Mouse (Mus musculus) kidney, embryonic 15.5 days (tissue): Measurements from ENCODE around the gene Ppp1r12b. TPM values are rescaled to one million over a fixed set of nuclear protein-coding genes. Genes with fewer than 3 reads are reported as not detected.

ENCODE experiments used
- ATAC-seq: fragments of 200-750 bp; cut with Nextera tagmentation; replicated peaks from 2 replicates; pipeline ENCODE4 v1.8.0; 2017; ENCODE audit warnings: moderate TSS enrichment; ENCODE audit not compliant: low FRiP score
- H3K27ac ChIP-seq: fragments of 300-500 bp; sonication (generic); 2 replicates; pipeline ENCODE4 v1.5.1; 2015; ENCODE audit warnings: mild to moderate bottlenecking, inconsistent platforms
- H3K27me3 ChIP-seq: fragments of 300-500 bp; sonication (generic); 2 replicates; pipeline ENCODE4 v1.6.1; 2015; ENCODE audit warnings: inconsistent platforms
- H3K36me3 ChIP-seq: fragments of 300-500 bp; sonication (generic); 2 replicates; pipeline ENCODE4 v1.6.1; 2015; ENCODE audit warnings: inconsistent platforms
- H3K4me1 ChIP-seq: fragments of 300-500 bp; sonication (generic); 2 replicates; pipeline ENCODE4 v1.6.1; 2015; ENCODE audit warnings: inconsistent platforms
- H3K4me2 ChIP-seq: fragments of 300-500 bp; sonication (generic); 2 replicates; pipeline ENCODE4 v1.6.1; 2015; ENCODE audit warnings: moderate library complexity, mild to moderate bottlenecking, inconsistent platforms
- H3K4me3 ChIP-seq: fragments of 300-500 bp; sonication (generic); replicated peaks from 2 replicates; pipeline ENCODE4 v1.5.1; 2015; ENCODE audit warnings: mild to moderate bottlenecking, inconsistent platforms
- H3K9ac ChIP-seq: fragments of 300-500 bp; sonication (generic); 2 replicates; pipeline ENCODE4 v1.6.1; 2015; ENCODE audit warnings: mild to moderate bottlenecking, inconsistent platforms
- H3K9me3 ChIP-seq: fragments of 300-500 bp; sonication (generic); replicated peaks from 2 replicates; pipeline ENCODE4 v1.6.1; 2016; ENCODE audit warnings: inconsistent platforms
- WGBS: fragments of 180-500 bp; shearing (Covaris S2); methylation state at CpG from one replicate; pipeline ENCODE4 v1.1.7; 2015; ENCODE audit warnings: mixed read lengths; 5-methylcytosine and 5-hydroxymethylcytosine counted together
- polyA plus RNA-seq: library from polyadenylated mRNA; unstranded; fragments of >200 nt; fragmentation: Nextera tagmentation; extraction: Ambion mirVana; gene quantifications from 2 replicates; pipeline ENCODE4 v1.2.1, GENCODE M21; 2015

Ppp1r12b gene
- polyA plus RNA-seq, 1 experiment from 2014 or later = 6.7 TPM

GRCm38 (mm10) chr1:134875800-134876199 is 79.9 kb downstream of the Ppp1r12b start:
- H3K9me3 ChIP-seq = no peaks in the 10 kb centered on the region
- no peak for ATAC-seq

GRCm38 (mm10) chr1:134872678-134873077 is 83.1 kb downstream of the Ppp1r12b start:
- H3K4me3 ChIP-seq = no peak overlapping the region
- peaks cover 24% of the 10 kb centered on the region; the same call in 1 of the 2 replicates for H3K36me3 ChIP-seq
- no peak for ATAC-seq
- no peaks in the 10 kb centered on the region for H3K9me3 ChIP-seq
- no peaks in the 10 kb centered on the region for H3K4me1 ChIP-seq
- H3K4me2 ChIP-seq = no peak overlapping the region
- 75% methylated on average over 6 of the region's 6 CpGs for WGBS
- no peak overlapping the region for H3K9ac ChIP-seq
- no peak overlapping the region for H3K27ac ChIP-seq
- no peaks in the 10 kb centered on the region for H3K27me3 ChIP-seq

More at GRCm38 (mm10) chr1:134875800-134876199, 79.9 kb downstream of the Ppp1r12b start:
- 47% methylated on average over 4 of the region's 4 CpGs for WGBS
- H3K27ac ChIP-seq = no peak overlapping the region
- no peak overlapping the region for H3K4me2 ChIP-seq
- peaks cover 26% of the 10 kb centered on the region for H3K36me3 ChIP-seq
- H3K27me3 ChIP-seq = no peaks in the 10 kb centered on the region
- no peaks in the 10 kb centered on the region for H3K4me1 ChIP-seq
- no peak overlapping the region for H3K4me3 ChIP-seq
- H3K9ac ChIP-seq = no peak overlapping the region

DNA sequence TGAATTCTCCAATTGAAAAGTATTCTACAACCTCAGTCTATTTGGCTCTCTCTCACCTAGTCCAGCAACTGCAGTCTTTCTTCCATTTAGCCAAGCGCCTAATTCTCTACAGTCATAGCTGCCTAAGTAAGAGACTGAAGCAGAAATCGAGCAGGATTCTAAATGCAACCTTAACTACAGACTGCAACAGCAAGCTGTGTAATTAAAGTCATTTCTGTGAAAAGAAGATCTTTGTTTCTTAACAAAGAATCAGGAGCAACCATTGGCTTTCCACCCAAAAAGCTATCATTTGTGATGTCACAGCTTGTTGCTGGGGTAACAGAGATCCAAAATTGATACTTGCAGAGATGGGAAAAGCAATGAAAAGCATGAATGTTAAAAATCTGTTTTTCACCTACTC is 89.3 kb downstream of the Ppp1r12b start:
- no peaks in the 10 kb centered on the region for H3K9me3 ChIP-seq
- no peak overlapping the region for H3K4me2 ChIP-seq
- ATAC-seq = no peak
- H3K36me3 ChIP-seq = peaks cover 10% of the 10 kb centered on the region; the same call in 1 of the 2 replicates
- 89% methylated on average over 2 of the region's 2 CpGs for WGBS
- no peak overlapping the region for H3K27ac ChIP-seq
- H3K4me3 ChIP-seq = no peak overlapping the region
- no peak overlapping the region for H3K9ac ChIP-seq
- no peaks in the 10 kb centered on the region for H3K27me3 ChIP-seq
- no peaks in the 10 kb centered on the region for H3K4me1 ChIP-seq

DNA sequence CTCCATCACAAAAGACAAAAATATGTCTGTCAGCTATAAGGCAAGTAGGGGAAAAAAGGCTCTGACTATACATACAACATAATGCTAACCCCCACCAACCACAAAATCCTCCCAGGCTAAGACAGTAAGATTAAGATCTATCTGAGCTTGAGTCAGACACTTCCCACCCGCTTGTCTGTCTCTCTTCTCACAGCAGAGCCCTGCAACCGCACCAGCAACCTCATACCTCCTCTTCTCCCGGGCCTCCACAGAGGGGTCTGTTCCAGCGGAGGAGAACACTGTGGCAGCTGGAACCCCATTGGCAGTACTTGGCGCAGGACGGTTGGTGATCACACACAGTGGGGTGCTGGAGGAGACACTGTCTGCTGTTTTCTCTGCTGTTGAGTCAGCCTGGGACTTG is 90.2 kb downstream of the Ppp1r12b start:
- Histone ChIP-seq H3K9ac (no peak overlapping the region), H3K4me2 (no peak overlapping the region), H3K9me3 (no peaks in the 10 kb centered on the region), H3K27ac (no peak overlapping the region), H3K27me3 (no peaks in the 10 kb centered on the region), H3K36me3 (peaks cover 8% of the 10 kb centered on the region; the same call in 1 of the 2 replicates), H3K4me3 (no peak overlapping the region), H3K4me1 (no peaks in the 10 kb centered on the region)
- no peak for ATAC-seq
- 76% methylated on average over 6 of the region's 6 CpGs for WGBS

DNA sequence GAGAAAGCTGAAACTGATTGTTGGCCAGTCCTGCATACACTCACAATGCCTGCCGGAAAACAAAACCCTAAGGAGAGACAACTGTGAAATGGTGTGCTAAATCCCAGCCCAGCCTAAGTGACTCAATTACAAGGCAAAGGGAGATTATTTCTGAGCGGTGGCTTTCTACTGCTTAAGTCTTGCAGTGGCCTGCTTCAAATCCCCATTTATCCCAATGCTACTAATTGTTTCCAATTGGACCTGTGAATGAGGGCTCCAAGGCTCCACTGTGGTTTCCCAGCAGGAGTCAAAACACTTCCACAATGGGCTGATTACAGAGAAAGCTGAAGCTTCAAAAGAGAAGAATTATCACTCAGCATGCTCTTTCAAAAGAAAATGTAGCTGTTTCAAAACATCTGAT is 95.2 kb downstream of the Ppp1r12b start:
- WGBS = 46% methylated on average over 2 of the region's 2 CpGs
- no peak for ATAC-seq
- Histone ChIP-seq H3K27me3 (no peaks in the 10 kb centered on the region), H3K4me2 (no peak overlapping the region), H3K36me3 (peaks cover 2% of the 10 kb centered on the region; the same call in 1 of the 2 replicates), H3K9me3 (no peaks in the 10 kb centered on the region), H3K27ac (no peak overlapping the region), H3K4me1 (no peaks in the 10 kb centered on the region), H3K9ac (no peak overlapping the region), H3K4me3 (no peak overlapping the region)

GRCm38 (mm10) chr1:134858344-134859053 is 97.2 kb downstream of the Ppp1r12b start:
- no peak for ATAC-seq
- no peak overlapping the region for H3K27ac ChIP-seq

GRCm38 (mm10) chr1:134854325-134854982 is 101.3 kb downstream of the Ppp1r12b start:
- 86% methylated on average over 1 of the region's 1 CpGs for WGBS

More at GRCm38 (mm10) chr1:134858344-134859053, 97.2 kb downstream of the Ppp1r12b start:
- H3K4me3 ChIP-seq = no peak overlapping the region
- no peaks in the 10 kb centered on the region for H3K27me3 ChIP-seq
- no peaks in the 10 kb centered on the region; the same call in 1 of the 2 replicates for H3K36me3 ChIP-seq
- no peaks in the 10 kb centered on the region for H3K4me1 ChIP-seq
- H3K9ac ChIP-seq = no peak overlapping the region
- no peaks in the 10 kb centered on the region for H3K9me3 ChIP-seq
- WGBS = 77% methylated on average over 3 of the region's 3 CpGs
- H3K4me2 ChIP-seq = no peak overlapping the region

DNA sequence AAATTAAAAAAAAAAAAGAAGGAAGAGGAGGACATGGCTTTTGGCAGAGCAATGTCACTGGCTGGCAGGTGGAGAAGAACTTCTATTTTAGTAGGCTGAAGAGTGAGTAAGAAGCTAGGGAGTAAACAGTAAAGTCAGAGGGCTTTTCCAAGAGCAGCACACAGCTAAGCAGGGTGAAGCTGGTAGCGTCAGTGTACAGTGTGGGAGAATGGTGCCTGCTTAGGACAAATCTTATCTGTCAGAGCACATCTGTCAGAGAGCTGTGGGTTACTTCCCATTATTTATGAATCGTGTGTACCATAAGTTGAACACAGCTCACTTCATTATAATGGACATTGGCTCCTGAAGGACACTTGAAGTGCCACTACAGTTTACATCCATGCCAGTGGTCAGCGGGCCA is 102.9 kb downstream of the Ppp1r12b start:
- no peak for ATAC-seq
- Histone ChIP-seq H3K9ac (no peak overlapping the region), H3K36me3 (peaks cover 2% of the 10 kb centered on the region; the same call in 1 of the 2 replicates), H3K4me2 (no peak overlapping the region), H3K4me1 (no peaks in the 10 kb centered on the region), H3K27ac (no peak overlapping the region), H3K4me3 (no peak overlapping the region), H3K27me3 (no peaks in the 10 kb centered on the region), H3K9me3 (no peaks in the 10 kb centered on the region)
- 84% methylated on average over 3 of the region's 3 CpGs for WGBS

More at GRCm38 (mm10) chr1:134854325-134854982, 101.3 kb downstream of the Ppp1r12b start:
- Histone ChIP-seq H3K27ac (no peak overlapping the region), H3K27me3 (no peaks in the 10 kb centered on the region), H3K4me3 (no peak overlapping the region), H3K4me1 (no peaks in the 10 kb centered on the region), H3K9me3 (no peaks in the 10 kb centered on the region), H3K36me3 (peaks cover 2% of the 10 kb centered on the region; the same call in 1 of the 2 replicates), H3K4me2 (no peak overlapping the region), H3K9ac (no peak overlapping the region)
- ATAC-seq = no peak

GRCm38 (mm10) chr1:134851211-134851610 is 104.5 kb downstream of the Ppp1r12b start:
- no peak overlapping the region for H3K9ac ChIP-seq
- no peak for ATAC-seq
- peaks cover 2% of the 10 kb centered on the region; the same call in 1 of the 2 replicates for H3K36me3 ChIP-seq
- H3K9me3 ChIP-seq = no peaks in the 10 kb centered on the region
- WGBS = 78% methylated on average over 5 of the region's 5 CpGs
- no peak overlapping the region for H3K4me2 ChIP-seq
- no peaks in the 10 kb centered on the region for H3K4me1 ChIP-seq
- no peak overlapping the region for H3K27ac ChIP-seq
- H3K4me3 ChIP-seq = no peak overlapping the region
- H3K27me3 ChIP-seq = no peaks in the 10 kb centered on the region

- Histone ChIP-seq H3K4me1 (no peaks in the 10 kb centered on the region), H3K27me3 (no peaks in the 10 kb centered on the region), H3K36me3 (peaks cover 2% of the 10 kb centered on the region; the same call in 1 of the 2 replicates), H3K9ac (no peak overlapping the region), H3K4me3 (no peak overlapping the region), H3K27ac (no peak overlapping the region), H3K4me2 (no peak overlapping the region), H3K9me3 (no peaks in the 10 kb centered on the region)
- no peak for ATAC-seq
- WGBS = 96% methylated on average over 3 of the region's 3 CpGs
These were observed 105.4 kb downstream of the Ppp1r12b start for GRCm38 (mm10) chr1:134850361-134850760.

DNA sequence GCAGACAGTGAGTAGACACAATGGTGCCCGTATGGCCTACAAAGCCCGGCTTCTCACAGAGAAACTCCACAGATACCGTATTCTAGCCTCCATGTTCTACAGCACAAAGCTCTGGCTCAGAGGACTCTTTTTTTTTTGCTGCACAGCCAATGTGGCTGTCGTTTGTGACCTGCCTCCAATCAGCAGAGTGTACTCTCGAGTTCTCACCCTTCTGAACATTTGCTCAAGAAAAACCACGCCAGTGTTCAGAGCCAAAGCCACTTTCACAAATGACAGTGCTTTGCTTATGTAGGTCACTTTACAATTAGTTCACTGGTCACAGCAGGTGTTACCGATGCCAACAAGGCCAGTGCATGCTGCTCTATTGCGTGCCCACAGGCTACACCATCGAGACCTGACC is 107.9 kb downstream of the Ppp1r12b start:
- Histone ChIP-seq H3K27me3 (no peaks in the 10 kb centered on the region), H3K9me3 (no peaks in the 10 kb centered on the region), H3K4me2 (no peak overlapping the region), H3K4me1 (no peaks in the 10 kb centered on the region), H3K27ac (no peak overlapping the region), H3K36me3 (peaks cover 2% of the 10 kb centered on the region; the same call in 1 of the 2 replicates), H3K4me3 (no peak overlapping the region), H3K9ac (no peak overlapping the region)
- WGBS = 83% methylated on average over 9 of the region's 9 CpGs
- no peak for ATAC-seq

- no peaks in the 10 kb centered on the region for H3K27me3 ChIP-seq
- no peak for ATAC-seq
- WGBS = 85% methylated on average over 10 of the region's 10 CpGs
- H3K9me3 ChIP-seq = no peaks in the 10 kb centered on the region
- no peaks in the 10 kb centered on the region for H3K4me1 ChIP-seq
- H3K36me3 ChIP-seq = peaks cover 7% of the 10 kb centered on the region
- H3K9ac ChIP-seq = no peak overlapping the region
- H3K4me2 ChIP-seq = no peak overlapping the region
- no peak overlapping the region for H3K4me3 ChIP-seq
- H3K27ac ChIP-seq = no peak overlapping the region
These were observed 109.3 kb downstream of the Ppp1r12b start for GRCm38 (mm10) chr1:134846295-134846988.
